Mouse (Mus musculus) kidney, adult 18-20 months (tissue): ENCODE results near the gene Pced1a.

Source experiments
- DNase-seq: peaks from one replicate; pipeline ENCODE4 v3.0.0; 2021

The Pced1a gene

GRCm38 (mm10) chr2:130433152-130433551 lies 8.7 kb upstream of the Pced1a start:
- no peak for DNase-seq

DNA sequence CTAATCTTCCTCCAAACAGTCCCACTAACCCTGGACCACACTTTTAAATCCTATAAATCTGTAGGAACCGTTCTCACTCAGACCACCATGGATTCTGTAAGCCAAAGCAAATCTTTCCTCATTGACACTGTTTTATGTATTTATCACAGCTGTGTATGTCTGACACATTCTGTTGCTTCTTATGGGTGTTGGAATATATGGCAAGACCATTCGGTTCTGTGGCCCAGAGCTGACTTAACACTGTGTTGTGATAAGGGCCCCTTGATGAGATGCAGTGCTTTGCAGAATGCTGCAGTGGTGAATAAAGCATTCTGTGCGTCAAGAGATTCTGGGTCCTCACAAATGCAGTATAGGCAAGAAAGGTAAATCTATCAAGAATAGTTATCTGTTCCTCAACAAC lies 7.7 kb upstream of the Pced1a start:
- DNase-seq, result no peak

GRCm38 (mm10) chr2:130430484-130430883 lies 6.0 kb upstream of the Pced1a start:
- DNase-seq, result no peak

- no peak for DNase-seq
Observed at GRCm38 (mm10) chr2:130429851-130430250, 5.3 kb upstream of the Pced1a start.

GRCm38 (mm10) chr2:130425112-130425511 lies 611 bp upstream of the Pced1a start:
- no peak for DNase-seq

DNA sequence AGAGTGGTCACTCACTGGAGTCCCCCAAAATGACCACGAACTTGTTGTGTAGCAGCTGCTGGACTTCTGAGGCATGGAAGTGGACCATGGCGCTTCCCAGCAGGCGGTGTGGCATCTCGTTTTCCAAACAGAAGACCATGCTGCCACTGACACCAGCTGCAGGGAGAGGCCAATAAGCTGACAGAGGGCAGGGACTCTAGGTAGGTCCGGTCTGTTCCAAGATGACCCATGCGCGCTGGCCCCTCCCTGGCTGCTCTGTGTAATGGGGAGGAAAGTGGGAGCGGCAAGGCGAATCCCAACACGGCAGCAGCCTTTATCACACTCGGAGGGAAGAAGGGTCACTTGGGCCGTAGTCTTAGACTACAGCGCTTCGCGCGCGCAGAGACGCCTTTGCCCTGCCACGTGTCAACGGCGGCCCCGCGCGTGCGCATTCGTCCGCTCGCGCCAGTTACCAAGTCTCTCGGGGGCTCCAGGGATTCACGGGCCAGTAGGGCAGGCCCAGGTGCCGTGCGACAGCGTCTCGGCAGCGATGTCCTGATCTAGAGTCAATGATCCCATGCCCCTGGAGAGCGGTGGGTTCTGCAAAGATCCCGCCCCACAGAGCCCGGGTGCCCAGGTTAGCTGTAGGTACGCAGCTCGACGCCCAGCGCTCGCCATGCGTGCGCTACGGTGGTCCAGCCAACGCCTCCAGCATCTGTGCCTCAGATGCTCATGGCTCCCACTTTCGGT lies 940 bp downstream of the Pced1a start:
- DNase-seq, result peak; percentile 81

DNA sequence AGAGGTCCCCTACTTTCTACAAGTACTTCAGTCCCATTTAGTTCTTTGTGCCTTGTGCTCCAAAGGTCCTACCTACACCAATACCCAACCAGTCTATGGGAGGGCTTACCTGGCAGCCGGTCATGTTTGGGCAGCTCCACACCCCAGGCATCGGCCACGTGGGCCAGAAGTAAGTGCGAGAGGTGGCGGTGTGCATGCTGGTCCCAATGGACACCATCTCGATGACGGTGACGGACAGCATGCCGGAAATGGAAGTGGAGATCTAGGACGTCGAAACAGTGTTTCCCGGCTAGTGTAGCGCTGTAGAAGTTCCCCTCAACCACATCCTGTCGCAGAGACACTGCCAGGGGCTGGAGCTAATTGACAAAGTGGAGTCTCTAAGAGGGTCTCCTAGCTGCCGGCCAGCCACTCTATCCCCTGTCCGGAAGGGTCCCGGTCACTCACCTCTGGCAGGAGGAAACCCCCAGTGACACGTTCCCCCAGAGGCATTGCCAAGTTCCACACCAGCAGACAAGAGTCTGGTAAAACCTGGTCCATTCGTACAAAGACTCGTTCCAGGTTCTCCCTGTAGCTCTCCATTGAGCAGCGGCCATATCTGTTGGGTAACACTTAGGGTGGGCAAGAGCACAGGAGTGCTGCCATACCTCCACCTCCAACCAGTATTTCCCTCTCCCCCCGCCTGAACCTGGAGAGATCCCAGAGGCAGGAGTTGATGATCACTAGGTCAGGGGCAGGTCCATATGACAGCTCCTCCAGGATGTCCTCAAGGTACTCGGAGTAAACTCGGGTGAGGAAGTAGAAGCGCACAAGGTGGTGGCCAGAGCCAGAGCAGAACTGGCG lies 2.5 kb downstream of the Pced1a start:
- no peak for DNase-seq

- no peak for DNase-seq
Observed at GRCm38 (mm10) chr2:130414094-130414856, 10.2 kb downstream of the Pced1a start.

GRCm38 (mm10) chr2:130412775-130413174 lies 11.7 kb downstream of the Pced1a start:
- DNase-seq, result no peak

- DNase-seq, result peak; percentile 85
Observed at GRCm38 (mm10) chr2:130411558-130412495, 12.7 kb downstream of the Pced1a start.

DNA sequence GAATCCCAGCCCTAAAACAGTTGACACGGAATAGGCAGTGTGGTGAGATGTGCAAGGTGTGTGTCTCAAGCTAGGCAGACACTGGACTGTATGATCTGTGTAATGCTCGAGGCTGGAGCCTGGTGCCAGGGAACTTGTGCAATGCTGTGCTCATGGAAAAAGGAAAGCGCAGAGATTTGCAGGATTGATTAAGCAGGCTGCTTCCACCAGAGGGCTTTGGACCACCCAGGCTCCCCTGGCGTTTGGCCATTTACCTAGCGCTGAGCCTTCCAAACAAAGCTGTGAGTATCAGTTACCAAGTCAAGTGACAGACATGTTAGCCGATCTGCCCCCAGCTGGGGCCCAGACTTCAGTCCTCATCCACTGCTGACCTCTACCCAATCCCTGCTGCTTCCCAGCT lies 16.3 kb downstream of the Pced1a start:
- no peak for DNase-seq

DNA sequence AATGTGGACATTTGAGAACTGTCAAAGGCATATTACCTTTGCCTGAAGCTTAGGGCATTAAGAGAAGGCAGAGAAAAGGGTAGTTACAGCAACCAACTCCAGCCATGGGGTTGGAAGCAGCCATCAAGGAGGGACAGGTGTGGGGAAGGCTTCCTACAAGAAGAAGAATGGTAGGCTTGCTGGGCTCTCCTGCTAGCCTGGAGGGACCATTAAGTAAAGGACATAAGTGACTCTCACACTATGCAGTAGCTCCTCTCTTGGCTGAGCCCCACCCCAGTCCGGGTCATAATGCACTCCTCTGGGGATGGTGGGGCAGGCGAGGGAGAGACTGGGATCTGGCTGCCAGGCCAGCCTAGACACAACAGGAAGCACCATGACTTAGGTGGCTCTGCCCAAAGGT lies 18.3 kb downstream of the Pced1a start, which contains the start of gene Tmem239:
Gene Tmem239, plus strand, starts transcription at position 301 of the 400 bp plus-strand sequence.
- DNase-seq, result no peak

DNA sequence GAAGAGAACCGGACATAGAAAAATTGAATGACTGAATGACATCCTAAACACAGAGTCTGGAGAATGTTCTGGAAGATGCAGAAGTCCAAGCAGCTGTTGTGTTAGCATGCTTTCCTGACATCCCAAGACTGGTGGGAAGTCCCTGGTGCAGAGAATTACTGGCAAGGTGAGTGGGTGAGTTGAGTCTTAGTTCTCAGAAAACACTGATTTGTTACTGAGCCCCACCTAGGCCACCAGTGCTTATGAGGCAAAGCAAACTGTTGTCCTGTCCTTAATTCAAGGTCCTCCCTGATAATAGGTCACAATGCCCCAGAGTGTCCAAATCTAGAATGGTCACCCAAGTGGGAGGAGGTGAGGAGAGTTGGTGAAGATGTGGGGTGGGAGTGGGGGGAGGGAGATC lies 19.6 kb downstream of the Pced1a start, which contains the start of the genes Gm28372 and 1700020A23Rik:
Gene Gm28372, plus strand, starts transcription at position 301 of the 400 bp plus-strand sequence.
Gene 1700020A23Rik, plus strand, starts transcription at position 321 of the 400 bp plus-strand sequence.
- no peak for DNase-seq

GRCm38 (mm10) chr2:130401891-130402290 lies 22.6 kb downstream of the Pced1a start:
- DNase-seq, result no peak

GRCm38 (mm10) chr2:130400046-130400445 lies 24.5 kb downstream of the Pced1a start:
- no peak for DNase-seq

- DNase-seq, result no peak
Observed at GRCm38 (mm10) chr2:130398091-130398490, 26.4 kb downstream of the Pced1a start.

DNA sequence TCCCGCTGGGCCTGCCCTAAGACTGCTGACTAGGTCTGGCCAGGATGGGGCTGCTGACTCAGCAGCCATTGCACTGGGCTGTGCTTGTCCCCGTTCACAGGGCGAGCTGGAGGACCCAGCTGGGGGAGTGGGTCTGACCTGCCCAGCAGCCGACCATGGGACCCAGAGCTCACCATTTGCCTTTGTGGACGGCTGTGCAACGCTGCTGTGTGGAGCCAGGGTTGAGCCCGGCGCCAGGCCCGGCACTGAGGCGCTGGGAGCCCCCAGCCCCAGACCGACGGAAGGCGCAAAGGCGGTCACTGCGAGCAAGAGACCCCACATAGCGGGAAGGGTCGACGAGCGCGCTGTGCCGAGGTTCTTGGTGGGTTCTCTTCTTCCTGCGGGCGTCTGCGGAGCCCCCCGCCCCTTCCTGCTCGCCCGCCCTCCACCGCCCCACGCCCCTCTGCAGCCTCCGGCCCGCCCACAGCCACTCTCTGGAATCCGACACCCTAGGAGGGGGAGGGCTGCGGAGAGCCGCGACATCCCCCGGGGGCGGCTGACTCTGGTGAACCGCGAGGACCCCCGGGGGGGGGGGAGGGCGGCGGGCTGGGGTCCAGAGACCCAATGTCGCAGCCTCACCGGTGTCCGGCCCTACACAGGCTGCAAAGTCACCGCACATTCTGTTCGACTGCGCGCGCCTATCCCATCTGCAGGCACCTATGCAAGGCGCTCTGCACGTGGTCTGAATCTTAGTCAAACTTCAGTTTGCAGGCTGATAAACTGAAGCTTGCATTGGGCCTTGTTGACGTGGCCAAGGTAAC lies 27.1 kb downstream of the Pced1a start, which contains the start of gene Cpxm1:
Gene Cpxm1, minus strand, starts transcription at position 389 of the 800 bp plus-strand sequence.
- peak; percentile 11 for DNase-seq

GRCm38 (mm10) chr2:130395696-130396095 lies 28.8 kb downstream of the Pced1a start:
- no peak for DNase-seq

- no peak for DNase-seq
Observed at GRCm38 (mm10) chr2:130392836-130393235, 31.7 kb downstream of the Pced1a start.

DNA sequence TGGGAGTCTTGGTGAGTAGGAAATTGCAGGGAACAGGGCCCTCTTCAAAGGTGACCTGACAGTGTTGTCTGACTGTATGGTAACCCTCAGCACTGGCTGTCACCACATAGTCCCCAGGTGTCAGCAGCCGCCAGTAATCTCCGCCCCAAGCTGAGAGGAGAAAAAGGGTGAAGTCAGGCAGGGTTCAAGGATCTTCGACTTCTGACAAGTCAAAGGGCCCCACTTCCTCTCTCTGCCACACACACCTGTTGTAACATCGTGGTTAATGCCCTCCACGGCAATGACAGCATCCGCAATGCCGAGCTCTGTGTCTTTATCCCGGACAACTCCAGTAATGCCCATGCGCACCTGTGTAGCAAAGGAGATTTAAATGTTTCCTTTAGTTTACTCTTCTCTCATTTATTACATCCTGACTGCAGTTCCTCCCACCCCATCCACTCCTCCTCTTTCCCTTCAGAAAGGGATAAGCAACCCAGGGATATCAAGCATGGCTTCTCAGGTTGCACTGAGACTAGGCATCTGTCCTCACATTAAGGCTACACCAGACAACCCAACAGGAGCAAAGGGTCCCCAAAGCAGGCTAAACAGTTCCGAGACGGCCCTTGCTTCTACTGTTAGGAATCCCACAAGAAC lies 33.4 kb downstream of the Pced1a start:
- DNase-seq, result no peak
